Mouse (Mus musculus) brain, embryonic 14.5 days (tissue): ENCODE results near the gene Drap1.

Experiments
- CTCF ChIP-seq: fragments of 200-500 bp; IDR thresholded peaks from 2 replicates; pipeline ENCODE4 v1.5.1; 2012; ENCODE audit warnings: inconsistent platforms, mild to moderate bottlenecking, moderate library complexity, borderline replicate concordance; ENCODE audit not compliant: insufficient read depth, insufficient read length; ENCODE audit errors: extremely low read depth
- POLR2A ChIP-seq: fragments of 200-500 bp; IDR thresholded peaks from 2 replicates; pipeline ENCODE4 v1.6.1; 2012; ENCODE audit warnings: mild to moderate bottlenecking, inconsistent platforms, borderline replicate concordance; ENCODE audit not compliant: poor library complexity, insufficient read depth, insufficient read length, severe bottlenecking; ENCODE audit errors: extremely low read depth

DNA sequence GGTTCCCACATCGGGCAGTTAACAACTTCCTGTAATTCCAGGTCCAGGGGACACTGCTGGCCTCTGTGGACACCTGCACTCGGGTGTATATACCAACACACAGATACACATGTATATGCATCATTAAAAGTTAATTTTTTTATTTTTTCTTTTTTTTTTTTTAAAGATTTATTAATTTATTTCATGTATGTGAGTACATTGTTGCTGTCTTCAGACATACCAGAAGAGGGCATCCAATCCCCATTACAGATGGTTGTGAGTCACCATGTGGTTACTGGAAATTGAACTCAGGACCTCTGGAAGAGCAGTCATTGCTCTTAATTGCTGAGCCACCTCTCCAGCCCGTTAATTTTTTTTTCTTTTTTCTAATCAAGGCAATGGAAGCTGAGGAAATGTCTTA is 48.1 kb upstream of the Drap1 start:
- TF ChIP-seq POLR2A, result no peak
- no peak for TF ChIP-seq CTCF
